Mouse (Mus musculus) G1E (cell line): ENCODE measurements at regions not wholly inside any gene's neighbourhood (a gene's known extent, or its start where the extent isn't known, plus 50 kb on each side); places are given as distances from the start of the nearest gene placed in this dataset.

Source experiments
- CTCF ChIP-seq: IDR thresholded peaks from 2 replicates; pipeline ENCODE4 v1.5.1; 2012; ENCODE audit warnings: low read depth, low read length, inconsistent platforms, mixed read lengths
- POLR2AphosphoS5 ChIP-seq: IDR thresholded peaks from 2 replicates; pipeline ENCODE4 v1.6.1; 2012; ENCODE audit warnings: low read depth, low read length, inconsistent platforms; ENCODE audit not compliant: insufficient replicate concordance
- TAL1 ChIP-seq: conservative IDR thresholded peaks from 2 replicates; pipeline ENCODE4 v1.6.1; 2012; ENCODE audit warnings: low read depth, low read length, inconsistent platforms, mixed read lengths

- no peak for TF ChIP-seq TAL1
- TF ChIP-seq CTCF = no peak
- no peak for TF ChIP-seq POLR2AphosphoS5
These were observed 51.1 kb upstream of the Lhx8 start for GRCm38 (mm10) chr3:154381561-154381960.
